Mouse (Mus musculus) erythroblast, adult 5-6 weeks (primary cell): ENCODE measurements around the gene Appbp2. TPM values are rescaled to one million over a fixed set of nuclear protein-coding genes. Genes with fewer than 3 reads are reported as not detected.

Experiments used
- ATAC-seq: replicated peaks from 2 replicates; pipeline ENCODE4 v1.8.0; 2016; ENCODE audit warnings: moderate number of reproducible peaks, mild to moderate bottlenecking, moderate TSS enrichment, inconsistent platforms; ENCODE audit not compliant: poor library complexity, low FRiP score, severe bottlenecking
- total RNA-seq, 2 experiments: library from RNA; stranded (forward) in 1 of 2; stranded (reverse) in 1 of 2; fragments of 150-400 nt in 1 of 2; fragments of 200-764, 138-1000 nt in 1 of 2; gene quantifications; 2 replicates each; pipeline versions ENCODE4 v1.2.3 to v1.2.4; 2015 to 2017; ENCODE audit warnings: low replicate concordance in 2 of 2

Appbp2 gene
- total RNA-seq, 2 experiments from 2014 or later = 6.6 to 11.0 TPM

DNA sequence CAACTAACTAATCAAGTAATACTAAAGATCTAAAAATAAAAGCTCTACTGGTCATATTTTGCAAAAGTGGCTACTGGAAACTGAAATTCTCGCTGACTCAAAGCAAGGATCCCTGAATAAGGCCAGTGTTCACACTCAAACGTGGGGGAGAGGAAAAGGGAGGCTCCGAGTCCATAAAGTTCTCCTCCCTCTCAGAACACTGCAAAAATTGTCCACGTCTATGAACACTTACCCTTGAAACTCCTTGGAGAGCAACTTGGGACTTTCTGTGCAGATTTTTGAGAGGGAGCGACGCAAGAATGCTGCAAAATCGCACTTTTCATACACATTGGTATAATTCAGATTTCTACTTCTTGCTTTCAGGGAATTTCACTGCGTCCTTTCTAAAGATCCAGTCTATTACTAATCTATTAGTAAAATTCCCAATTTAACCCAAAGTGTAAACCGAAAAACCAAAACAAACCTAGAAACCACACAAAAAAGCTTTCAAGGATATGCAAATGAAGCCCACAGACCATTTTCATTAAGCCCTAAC is 1.2 kb downstream of the Appbp2 start:
- no peak for ATAC-seq

DNA sequence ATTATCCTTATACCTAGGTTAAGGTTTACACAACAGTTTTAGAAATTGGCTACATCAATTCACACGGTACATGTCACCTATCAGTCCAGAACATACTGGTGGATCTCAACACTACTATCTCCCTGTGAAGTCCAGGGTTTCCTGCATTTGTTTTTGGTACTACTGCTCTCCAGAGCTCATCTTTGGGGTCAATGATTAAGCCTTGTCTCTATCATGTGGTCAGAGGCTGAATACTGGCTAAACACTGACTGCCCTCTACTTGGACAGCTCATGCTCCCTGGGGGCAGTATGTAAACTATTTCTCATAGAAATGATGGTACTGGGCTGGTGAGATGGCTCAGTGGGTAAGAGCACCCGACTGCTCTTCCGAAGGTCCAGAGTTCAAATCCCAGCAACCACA is 11.7 kb downstream of the Appbp2 start:
- ATAC-seq = no peak

DNA sequence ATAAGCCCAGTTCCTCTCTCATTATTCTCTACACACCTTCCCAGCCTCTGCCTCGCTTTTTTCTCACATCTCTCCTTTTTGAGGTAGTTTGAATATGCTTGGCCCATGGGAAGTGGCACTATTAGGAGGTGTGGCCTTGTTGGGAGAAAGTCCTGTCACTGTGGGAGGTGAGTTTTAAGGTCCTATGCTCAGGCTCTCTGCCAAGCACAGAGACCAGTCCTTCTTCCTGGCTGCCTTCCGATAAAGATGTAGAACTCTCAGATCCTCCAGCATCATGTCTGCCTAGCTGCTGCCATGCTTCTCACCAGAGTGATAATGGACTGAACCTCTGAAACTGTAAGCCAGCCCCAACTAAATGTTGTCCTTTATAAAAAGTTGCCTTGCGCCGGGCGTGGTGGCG is 12.4 kb downstream of the Appbp2 start:
- no peak for ATAC-seq

DNA sequence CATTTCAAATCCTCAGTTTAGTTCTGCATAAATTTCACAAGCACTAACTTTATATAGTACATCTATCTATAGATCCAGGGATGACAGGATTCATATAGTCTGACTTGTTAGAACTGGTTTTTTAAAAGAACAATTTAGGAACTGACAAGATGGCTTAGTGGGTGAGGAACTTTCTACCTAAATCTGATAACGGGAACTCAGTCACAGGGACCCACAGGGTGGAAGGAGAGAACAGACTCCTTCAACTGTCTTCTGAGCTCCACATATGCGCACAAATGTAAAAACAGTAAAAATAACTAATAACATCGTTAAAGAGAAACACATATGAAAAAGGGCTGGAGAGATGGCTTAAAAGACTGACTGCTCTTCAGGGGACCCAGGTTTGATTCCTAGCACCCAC is 15.9 kb downstream of the Appbp2 start:
- ATAC-seq = no peak

DNA sequence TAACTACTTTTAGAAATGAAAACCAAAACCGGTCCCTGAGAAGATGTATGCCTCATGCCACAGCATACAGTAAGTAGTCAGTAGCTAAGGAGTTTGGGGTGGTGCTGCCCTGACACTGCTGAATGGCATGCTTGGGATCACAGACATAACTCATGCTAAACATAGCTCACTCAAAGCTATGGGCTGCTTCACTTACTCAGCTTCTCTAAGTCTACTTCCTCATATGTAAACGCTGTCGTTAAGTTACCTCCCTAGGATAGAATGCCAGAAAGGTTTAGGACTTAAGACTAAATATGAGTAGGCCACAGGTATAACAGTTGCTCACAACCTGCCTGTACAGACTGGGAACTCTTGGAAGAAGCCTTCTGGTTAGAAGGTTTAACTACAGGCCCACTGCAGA is 20.3 kb downstream of the Appbp2 start:
- no peak for ATAC-seq

DNA sequence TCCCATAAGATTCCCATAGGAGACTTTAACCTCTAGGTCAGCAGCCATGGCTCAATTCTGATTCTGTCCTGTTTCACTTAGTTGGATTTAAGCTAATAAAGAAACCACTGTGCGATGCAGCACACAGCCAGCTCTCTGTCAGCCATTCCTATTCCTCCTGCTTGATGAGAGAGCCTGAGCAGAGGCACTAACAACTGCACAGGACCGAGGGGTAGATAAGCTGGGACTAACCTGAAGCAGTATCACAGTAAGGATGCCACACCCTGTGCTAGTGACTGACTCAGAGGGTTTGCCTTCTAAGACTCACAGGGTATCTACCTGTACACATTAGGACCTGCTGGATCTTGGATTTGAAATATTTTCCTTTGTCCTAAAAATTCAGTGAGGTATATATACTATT is 21.7 kb downstream of the Appbp2 start:
- peak; percentile 64 for ATAC-seq

DNA sequence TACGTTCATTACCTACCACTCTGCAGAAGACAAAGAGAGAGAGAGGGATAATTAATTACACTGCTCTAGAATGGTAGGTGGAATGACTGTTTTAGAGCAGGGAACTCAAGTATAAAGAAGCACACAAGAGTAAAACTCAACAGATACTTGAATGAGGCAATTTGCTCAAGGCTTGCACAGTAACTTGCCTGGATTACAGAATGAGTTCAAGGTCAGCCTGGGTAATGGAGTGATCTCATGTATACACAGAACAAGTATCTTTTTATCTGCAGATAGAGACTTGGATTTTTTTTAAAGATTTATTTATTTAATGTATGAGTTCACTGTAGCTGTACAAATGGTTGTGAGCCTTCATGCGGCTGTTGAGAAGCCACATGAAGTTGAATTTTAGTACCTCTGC is 23.8 kb downstream of the Appbp2 start:
- no peak for ATAC-seq

DNA sequence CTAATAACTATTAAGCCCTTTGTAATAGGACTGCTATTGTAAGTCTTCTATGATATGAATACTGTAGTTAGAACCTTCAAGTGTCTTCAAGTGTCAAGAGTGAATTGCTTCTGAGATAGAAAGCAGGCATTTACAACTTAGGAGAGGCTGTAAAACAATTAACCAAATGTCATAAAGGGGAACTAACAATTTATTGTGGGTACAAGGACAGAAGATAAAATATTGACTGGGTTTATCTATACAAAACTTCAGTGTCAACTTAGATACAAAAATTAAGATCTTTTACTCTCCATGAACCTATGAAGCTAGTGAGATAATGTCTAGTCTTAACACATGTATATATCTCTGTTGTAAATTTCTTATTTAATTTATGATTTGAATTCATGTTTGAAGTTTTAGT is 28.7 kb downstream of the Appbp2 start:
- ATAC-seq = no peak

DNA sequence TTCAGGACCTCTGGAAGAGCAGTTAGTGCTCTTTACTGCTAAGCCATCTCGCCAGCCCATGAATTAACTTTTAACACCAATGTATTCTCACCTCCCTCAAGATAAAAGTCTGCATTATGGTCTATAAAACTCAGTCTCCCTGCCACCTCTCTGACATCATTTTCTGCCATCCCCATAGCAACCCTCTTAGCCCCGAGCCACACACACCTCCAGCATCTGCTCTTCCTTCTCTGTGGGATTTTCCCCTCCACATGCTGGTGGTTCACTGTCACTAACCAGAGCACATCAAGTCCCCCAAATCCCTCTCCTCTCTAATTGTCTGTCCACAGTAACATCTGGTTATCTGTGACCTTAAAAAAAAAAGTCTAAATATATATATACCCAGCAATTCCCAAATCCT is 36.0 kb downstream of the Appbp2 start:
- no peak for ATAC-seq

DNA sequence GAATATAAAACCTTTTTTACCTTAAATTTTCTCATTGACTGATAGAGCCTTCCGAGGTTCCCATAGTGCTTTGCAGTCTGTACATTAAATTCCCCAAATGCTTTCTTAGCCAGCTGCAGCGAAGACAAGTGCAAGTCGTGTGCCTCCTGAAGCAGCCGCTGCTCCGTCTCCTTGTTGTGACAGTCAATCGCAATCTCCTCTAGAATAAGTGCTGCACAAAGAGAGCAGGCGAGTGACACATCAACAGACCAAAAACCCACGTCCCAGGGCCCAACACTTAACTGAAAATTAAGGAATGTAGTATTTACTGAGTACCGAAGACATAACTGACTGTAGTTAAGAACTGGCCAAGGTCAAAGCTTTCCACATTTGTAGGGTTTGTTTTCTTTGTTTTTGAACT is 38.9 kb downstream of the Appbp2 start:
- ATAC-seq = no peak

DNA sequence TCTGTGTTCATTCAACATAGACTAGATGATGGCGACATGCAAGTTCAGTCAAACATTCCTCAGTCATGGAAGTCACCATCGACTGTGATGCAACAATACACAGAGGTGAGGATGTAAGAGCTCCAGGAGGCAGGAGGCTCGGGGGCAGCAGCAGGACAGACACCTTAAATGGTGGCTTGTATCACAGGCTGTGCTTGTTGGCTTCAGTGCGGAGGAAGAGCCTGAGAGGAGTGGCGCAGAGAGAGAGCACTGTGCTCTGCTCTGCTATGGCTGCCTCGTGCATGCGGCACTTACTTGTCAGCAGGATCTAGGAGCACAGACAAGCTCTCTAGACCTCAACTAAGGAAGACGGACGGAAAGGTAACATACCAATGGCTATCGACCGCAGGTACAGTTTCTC is 40.7 kb downstream of the Appbp2 start:
- ATAC-seq = no peak

DNA sequence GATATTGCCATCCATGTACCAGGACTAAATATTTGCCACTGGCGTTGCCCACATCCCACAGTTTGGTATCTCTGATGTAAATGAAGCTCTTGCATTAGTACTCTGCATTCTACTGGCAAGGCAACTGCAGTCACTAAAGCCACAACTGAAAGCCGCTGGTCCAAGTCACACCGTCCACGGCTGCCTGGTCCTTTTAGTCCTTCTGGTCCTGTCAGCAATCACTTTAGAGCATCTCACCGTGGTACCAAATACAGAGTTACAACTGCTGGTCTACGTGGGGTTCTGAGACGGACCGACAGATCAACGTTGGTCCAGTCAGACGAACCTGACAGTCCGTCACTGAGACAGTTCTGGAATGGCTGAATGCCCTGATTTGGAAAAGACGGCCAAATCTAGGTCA is 44.2 kb downstream of the Appbp2 start:
- no peak for ATAC-seq

DNA sequence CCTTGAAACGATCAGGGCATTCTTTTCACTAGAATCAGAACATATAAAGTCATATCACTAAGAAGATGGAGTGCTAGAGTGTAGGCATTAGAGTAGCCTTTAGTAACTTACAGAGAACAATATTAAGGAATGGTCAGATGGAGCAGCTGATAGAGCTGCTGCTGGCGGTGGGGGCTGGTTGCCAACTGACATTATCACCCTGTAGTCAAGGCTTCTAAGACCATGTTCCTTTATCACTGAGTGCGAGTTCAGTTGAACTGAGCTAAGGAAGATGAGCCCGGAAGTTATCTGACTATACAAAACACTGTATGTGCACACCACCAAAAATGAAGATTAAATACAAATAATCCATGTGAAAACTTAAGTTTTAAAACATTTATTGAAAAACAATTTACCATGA is 45.8 kb downstream of the Appbp2 start:
- ATAC-seq = 0 out of 2 replicates have a peak, but pooled peaks have one; percentile 5

DNA sequence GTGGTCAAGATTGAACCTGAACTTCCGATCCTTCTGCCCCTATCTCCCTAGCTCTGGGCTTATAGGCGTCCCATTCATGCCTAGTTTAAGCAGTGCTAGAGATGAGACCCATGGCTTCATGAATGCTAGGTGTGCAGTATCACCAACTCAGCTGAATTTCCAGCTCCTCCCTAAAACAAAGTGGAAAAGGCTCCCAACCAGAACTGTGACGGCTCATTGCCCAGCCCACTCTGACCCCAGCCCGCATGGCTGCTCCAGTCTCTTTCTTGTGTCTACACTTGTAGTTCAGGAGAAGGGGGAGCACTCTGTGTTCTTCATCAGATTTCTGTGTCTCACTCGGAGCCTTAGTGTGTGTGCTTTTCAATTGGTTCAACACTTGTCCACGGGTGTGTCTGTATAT is 50.1 kb downstream of the Appbp2 start:
- no peak for ATAC-seq

DNA sequence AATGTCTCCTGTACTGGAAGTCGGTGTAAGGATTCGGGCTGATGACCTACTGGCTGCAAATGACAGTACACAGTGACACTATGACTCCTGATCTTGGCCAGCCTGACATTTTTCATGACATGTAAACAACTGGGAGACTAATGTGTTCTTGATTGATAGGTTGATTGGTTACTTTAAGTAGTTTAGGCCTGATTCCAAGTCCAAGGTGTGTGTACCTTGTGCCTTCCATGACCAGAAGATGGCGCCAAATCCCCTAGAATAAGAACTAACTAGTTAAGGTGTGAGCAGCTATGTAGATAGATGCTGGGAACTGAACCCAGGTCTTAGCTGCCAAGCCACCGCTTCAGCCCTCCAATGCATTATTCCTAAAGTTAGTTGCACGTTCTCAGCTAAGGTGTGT is 50.8 kb downstream of the Appbp2 start:
- peak; percentile 83 for ATAC-seq

DNA sequence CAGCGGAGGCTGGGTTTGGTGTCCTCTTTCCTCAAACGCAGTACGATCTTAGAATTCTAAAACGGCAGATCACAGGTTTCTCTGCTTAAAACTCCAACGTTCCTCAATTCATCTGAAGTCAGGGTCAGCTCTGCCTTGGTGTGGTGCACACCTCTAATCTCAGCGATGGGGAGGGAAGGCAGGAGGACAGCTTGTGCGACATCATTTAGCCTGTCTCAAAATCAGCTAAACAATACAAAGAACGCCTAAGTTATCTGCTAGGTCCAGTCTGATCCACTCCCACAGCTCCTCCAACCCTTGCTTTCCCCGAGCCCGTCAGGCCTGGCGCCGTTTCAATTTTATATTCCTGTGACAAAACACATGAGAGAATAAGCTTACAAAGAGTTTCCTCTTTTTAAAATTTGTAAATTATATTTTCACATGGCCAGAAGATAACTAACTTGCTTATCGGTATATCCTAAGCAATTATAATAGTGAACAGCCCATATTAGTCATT is 51.6 kb downstream of the Appbp2 start:
- ATAC-seq = peak; percentile 25; the same call in 1 of the 2 replicates

DNA sequence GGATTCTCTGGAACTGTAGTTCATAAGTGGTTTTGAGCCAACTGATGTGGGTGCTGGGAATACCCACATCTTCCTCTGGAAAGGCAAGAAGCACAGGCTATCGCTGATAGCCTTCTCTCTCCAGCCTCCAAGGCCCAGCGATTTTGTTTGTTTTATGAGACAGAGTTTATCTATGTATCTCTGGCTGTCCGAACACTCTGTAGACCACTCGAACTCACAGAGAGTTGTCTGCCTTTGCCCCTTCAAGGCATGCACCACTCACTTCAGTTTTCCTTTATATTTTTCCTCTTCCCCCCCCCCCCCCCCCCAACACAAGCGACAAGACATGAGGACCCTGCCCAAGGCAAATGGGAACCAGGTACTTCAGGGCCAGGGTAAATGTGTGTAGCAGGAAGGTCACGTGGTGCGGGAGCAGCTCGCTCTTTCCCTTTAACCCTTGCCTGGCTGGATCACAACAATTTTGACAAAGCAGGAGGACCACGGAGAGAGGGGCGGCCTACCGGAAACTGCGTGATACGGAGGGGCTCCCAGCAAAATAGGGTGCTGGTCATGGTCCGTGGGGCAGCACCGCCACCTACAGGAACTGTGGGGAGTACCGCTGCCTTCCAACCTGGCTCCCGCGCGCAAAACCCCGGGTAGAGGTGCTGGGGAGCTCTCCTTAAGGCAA is 52.2 kb downstream of the Appbp2 start:
- peak; percentile 86 for ATAC-seq

DNA sequence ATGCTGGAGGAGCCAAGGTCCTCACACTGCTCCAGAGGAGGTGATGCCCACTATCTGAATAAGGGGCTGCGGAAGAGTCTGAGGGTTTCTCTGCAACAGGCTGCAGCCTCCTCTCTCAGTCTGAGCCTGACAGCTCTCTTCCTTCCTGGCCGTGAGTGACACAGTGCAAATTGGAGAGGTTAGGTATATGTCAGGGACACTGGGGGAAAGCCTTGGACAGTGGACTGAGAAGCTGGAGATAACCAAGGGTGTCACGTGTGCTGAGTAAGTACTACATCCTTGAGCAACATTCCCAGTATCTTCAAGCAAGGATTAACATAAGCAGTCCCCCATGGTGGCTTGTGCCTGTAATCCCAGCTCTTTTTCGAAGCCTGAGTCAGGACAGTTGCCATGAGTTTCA is 56.5 kb downstream of the Appbp2 start:
- no peak for ATAC-seq

DNA sequence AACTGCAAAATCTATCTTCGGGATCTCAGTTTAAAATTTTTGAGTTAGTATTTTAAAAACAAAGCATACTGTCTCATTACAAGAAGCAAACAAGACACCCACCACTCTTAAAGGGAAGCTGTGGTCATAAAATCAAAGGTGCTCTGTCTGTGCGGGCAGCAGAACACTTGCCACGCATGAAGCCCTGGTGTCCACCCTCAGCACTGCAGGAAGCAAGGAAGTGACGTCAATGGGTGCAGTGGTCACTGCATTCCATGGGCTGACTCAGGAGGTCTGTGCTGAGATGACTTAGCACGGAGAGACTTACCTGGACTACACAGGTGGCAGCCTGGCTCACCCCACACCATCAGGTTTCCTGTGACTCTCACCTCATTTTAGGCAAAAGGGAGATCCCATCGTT is 57.2 kb downstream of the Appbp2 start:
- ATAC-seq = no peak

DNA sequence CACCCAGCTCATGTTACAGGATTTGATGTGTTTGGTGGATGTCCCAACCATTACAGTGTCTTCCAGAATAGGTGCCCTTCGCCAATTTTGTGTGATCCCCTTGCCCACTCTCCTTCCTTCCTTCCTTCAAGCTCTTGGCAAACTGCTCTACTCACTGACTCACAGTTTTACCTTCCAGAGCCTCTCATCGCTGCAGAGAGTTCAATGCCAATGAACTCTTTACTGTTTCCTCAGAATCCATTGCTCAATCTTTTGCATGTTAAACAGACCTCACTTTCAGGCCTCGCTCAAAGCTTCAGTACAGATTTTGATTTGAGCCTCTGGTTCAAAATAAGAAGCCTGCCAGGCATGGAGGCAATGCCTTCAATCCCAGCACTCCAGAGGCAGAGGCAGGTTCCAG is 59.0 kb downstream of the Appbp2 start:
- no peak for ATAC-seq

DNA sequence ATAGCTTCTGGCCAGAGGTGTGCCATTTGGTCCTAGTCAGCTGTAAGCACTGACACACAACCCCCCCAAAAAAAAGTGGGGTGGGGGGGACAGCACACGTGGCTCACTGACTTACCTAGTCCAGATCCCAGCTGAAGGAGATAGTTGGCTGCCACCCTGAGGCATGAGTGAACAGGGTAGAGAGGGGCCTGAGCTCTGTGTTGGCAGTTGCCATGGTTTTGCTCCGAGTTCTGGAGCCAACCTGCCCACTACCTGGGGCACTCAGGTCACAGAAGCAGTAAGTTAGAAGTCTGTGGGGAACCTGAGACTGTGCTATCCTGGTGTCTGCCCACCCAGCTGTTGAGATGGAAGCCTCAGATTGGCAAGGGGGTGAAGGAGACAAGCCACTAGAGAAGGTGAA is 64.1 kb downstream of the Appbp2 start:
- ATAC-seq = peak; percentile 15; the same call in 1 of the 2 replicates
